Mouse (Mus musculus) cortical plate, adult 2 months (tissue): ENCODE results near the gene Synpo2.

ENCODE experiments used
- CTCF ChIP-seq: fragments of 200-500 bp; IDR thresholded peaks from 2 replicates; pipeline ENCODE4 v1.5.1; 2011; ENCODE audit warnings: mild to moderate bottlenecking, control low read depth, low read length; ENCODE audit not compliant: insufficient read depth; ENCODE audit errors: extremely low read depth
- POLR2A ChIP-seq: fragments of 200-500 bp; IDR thresholded peaks from 2 replicates; pipeline ENCODE4 v1.6.1; 2011; ENCODE audit warnings: mild to moderate bottlenecking, low read length, control low read depth; ENCODE audit not compliant: insufficient read depth; ENCODE audit errors: extremely low read depth

DNA sequence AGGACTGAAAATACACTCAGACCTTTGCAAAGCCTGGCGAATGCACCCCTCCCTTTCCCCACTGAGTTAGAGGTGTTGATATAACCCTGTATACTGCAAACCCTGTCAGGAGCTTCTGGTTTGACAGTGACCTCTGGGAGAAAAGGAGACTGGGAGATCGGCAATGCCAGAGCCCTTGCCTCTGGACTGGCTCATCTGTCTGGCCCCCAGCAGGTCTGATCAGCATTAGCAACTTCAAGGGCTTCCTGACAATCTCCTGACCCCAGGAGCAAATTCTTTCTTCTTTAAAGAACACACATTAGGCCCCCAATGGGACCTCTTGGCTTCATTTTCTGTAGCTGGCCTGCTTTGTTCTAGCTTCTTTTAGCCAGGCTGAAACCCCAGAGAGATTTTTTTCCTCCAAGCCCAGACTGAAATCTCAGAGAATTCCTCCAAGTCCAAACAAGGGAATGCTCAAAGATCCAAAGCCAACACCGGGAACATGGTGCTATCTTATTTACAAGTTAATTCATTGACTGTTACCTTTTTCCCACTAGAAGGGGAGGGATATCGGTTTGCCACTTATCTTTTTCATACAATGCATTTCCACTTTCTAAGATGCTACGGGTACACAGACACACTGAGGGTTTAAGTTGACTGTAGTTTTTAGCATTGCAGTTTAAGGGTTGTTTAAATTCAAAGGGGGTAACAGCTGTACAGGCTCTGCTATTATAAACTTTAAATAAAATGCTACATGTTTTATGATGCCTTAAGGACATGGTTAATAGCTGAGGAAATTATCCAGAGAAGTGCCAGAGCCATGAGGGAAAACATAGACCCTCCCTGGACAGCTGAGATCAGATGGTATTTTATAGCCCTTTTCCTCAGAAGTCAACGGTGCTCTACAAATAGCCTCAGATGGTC, 73.4 kb downstream of the Synpo2 start:
- no peak for TF ChIP-seq CTCF
- TF ChIP-seq POLR2A: no peak
